Mouse (Mus musculus) testis, postnatal 10 days (tissue): ENCODE data around the gene C530008M17Rik.

ENCODE experiments used
- DNase-seq: peaks from one replicate; pipeline ENCODE4 v3.0.0; 2021; ENCODE audit warnings: low spot score

The C530008M17Rik gene

DNA sequence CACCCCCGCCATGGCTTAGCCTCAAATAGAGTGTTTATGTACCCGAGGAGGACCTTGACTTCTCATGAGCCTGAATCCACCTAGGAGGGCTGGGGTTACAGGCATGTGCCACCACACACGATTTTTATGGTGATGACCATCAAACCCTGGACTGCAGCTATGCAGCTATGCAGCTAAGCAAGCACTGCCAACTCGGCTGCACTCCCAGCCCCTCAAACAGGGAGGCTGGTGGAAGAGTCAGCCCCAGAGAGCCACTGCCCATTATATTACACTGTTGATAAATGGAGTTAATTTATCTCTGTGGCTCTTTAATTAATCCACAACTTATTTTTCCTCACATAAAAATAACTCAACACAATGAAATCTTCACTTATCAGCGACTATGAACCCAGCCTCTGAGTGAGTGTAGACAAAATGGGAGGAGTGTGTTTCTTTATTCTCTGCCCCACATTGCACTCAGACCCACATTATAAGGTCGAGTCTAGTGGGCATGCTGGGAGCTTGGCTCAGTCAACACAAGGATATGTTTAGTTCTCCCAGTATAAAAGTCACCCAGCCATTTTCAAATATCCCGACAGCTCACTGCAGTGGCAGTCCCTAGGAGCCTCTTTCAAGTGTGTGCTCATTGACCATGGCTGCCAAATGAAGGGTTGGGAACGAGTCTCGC lies 117.3 kb downstream of the C530008M17Rik start:
- peak; percentile 28 for DNase-seq

DNA sequence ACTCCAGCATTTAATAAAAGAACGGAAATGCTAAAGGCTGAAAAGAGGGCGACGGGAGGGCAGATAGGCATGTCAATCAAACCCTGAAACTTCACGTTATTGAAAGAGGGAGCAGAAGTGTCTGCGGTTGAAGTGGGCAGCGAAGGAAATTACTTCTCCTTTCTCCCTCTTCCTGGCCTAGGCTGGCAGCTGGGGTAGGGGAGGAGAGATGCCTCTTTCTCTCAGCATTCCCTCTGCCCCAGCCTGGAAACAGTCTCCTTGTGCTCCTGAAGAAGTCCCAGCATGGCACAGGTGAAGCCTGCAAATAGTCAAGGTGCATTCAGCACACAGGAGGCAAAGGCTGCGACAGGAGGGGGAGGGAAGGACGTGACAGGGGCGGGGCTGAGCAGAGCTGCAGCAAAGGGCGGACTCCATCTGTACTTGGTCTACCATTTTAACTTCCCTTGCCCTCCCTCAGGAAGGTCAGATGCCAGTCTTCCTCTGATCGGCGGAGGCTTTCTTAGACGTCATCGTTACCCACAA lies 122.8 kb downstream of the C530008M17Rik start:
- no peak for DNase-seq

DNA sequence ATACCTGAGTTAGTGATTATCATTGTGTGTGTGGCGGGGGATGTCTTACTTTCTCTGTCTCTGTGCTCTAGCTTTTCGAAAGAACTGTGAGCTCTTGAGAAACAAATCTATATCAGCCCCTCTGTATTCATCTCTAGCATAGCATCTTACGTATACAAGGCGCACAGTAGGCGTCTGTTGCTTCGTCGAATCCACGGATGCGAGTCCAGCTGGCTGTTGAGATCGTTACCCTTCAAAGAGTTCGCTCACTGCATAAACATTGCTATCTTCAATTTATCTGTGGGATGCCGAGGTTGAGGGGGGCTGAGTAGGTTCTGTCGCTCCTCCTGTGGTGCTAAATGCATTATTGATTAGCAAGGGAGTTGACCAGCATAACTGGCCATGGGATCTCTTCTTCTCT lies 125.6 kb downstream of the C530008M17Rik start:
- DNase-seq: no peak

DNA sequence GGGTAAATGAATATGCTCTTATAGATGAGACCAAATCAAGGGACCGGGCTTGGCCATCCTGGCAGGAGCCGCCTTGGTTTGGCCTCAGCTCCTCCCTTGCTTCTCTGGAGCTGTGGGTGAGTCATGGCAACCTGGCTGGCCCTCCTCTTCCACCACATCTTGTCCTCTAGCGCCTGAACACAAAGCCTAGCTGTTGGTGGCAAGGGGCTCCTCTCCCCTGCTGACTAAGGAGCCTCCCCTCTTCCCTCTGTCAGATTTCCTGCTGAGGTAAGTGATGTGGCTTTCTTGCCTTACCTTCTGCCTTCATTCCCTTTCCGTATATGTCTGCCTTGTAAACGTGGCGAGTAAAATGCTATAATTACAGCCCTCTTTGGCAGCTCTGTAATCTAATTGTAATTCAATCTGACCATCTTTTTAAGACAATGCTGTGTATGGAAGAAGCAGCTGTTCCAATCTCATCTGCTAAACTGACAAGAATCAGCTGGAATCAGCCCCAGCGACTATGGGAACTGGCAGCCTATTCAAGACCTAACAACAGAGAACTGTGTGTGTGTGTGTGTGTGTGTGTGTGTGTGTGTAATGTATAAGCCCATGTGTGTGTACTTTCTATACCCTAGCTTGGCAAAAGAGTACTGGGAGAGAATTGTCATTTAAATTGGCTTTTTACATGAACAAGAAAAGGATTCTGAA lies 126.2 kb downstream of the C530008M17Rik start:
- peak; percentile 29 for DNase-seq

GRCm38 (mm10) chr5:76783104-76783441 lies 126.8 kb downstream of the C530008M17Rik start:
- no peak for DNase-seq

DNA sequence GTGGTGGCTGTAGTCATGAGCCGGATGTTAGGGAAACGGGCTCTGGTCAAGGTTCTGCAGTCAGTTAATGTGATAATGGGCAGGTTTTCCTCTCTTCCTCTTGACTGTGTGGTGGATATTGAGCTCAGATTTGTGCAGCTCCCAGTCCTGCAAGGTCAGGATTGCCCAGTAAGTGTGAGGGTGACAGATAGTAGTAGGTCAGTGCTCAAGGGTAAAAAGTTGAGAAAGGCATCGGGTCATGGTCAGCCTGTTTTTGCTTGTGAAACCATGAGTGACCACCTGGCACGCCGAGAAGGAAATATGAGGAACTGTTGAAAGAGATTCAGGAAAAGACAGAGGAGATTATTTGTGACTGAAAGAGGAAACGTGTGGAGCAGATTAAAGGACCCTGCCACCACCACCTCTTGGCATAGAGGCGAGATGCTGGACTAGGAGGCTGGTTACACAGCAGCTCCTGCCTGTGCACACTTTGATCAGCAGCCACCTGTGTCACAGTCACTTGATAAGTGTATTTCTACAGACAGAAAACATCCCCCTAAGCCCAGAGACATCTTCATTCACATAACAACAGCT lies 127.9 kb downstream of the C530008M17Rik start:
- DNase-seq: no peak

DNA sequence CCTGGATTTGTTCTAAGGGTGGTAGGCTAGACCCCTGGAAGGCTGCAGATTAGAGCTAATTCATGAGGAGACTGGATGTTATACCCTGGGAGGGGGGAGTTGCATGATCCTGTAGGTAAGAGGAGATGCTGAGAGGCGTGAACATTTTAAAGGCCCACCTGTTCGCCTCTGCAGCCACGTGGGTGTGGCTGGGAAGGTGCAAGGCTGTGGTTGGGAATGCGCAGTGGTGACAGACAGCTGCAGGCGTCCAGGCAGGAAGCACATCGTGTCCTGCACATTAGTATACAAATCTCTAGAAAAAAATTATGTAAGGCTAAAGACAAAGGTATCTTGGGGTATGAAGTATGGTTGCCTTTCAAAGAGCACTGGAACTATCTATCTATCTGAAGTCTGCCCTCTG lies 128.7 kb downstream of the C530008M17Rik start:
- no peak for DNase-seq

GRCm38 (mm10) chr5:76789881-76790280 lies 133.6 kb downstream of the C530008M17Rik start:
- DNase-seq: no peak

DNA sequence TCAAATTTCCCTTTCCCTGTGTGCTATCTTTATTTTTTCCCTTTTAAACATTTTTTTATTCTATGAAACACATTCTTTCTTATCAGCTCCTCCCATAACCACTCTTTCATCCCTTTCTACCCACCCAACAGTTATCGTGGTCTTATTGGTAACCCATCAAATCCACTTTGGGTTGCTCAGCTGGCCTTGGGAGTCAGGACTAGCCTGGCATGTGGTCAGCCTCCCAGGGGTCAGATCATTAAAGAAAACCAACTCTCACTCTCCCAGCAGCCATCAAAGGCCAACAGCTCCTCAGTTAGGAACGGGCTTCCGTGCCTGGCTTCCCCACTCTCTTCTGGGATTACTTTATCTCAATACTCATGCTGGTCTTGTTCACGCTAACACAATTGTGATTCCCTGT lies 135.0 kb downstream of the C530008M17Rik start:
- no peak for DNase-seq

DNA sequence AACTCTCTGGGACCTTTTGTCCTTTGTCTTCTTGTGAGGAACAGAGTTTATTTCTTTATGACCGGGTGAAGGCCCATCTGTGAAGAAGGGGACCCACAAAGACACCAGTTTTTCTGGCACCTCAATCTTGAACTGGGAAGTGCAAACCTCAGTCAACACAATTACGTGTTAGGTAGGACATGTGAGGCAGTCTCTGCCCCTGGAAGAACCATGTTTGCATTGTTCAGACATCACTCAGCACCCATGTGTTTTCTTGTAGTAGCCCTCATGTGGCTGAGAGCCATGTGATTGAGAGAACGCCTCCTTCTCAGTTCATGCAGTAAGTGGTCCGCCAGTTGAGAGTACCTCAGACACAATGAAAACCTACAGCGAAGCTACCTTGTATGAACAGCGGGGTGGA lies 136.4 kb downstream of the C530008M17Rik start:
- no peak for DNase-seq

DNA sequence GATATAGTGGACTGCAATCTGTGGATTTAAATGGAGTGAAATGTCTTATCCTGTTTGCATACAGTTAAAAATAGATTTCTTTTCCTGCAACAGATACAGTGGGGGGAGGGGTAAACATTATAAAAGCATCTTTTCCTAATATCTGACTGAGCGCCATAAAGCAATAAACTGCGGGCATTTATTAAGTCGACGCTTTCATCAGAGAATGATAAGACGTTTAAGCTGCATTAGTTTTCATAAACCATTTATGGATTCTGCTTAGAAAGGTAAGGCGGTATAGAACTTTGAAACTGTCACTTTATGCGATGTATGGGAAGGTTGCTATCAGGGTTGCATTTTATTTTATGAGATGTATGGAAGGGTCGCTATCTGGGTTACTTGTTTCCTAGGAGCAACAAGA lies 141.7 kb downstream of the C530008M17Rik start:
- DNase-seq: no peak

- DNase-seq: no peak
These were observed 143.2 kb downstream of the C530008M17Rik start for GRCm38 (mm10) chr5:76799471-76799870.

- DNase-seq: no peak
These were observed 152.7 kb downstream of the C530008M17Rik start for GRCm38 (mm10) chr5:76809031-76809430.

DNA sequence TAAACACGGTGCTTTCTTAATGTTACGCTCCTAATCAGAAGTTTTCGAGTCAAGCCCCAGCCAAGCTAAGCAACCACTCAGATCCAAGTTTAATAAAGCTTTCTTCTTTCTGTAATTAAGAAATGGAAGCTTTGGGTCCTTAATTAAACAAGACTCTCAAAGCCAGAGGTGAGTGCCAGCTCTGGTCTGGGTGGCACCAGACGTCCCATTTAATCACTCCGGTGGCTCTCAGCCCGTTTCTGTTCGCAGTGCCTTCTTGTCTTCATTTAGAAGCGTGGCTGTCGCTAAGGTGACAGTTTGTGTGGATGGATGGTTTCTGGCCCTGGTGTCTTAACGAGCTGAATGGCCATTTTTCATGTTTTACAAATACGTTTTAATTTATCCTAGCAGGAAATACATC lies 158.7 kb downstream of the C530008M17Rik start:
- DNase-seq: no peak

DNA sequence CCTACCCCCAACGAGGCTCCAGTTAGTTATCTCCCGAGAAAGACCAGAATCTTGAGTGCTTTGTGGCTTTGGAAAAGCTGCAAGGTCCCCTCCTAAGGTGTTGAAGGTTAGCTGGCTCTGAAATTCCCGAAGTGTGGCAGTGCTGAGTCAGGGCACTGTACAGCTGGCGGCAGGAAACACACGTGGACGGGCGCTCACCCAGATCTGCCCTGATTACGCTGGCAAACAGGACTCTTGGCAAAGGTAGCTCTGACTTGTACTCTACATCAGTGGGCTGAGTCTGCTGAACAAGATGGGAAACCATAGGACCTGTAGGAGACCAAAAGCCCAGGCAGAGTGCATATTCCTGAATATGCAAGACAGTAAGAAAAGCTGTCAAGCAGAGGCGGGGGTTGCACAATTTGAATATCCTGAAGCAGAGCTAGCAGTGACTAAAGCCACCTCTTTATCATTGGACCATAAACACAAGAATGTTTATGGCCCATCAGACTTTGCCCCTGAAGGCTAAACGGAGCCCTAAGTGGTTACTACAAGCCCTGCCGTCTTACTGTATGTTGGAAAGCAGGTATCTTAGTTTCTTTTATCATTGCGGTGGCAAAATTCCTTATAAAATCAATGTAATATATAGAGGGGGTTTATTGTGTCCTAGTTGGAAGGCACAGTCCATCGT lies 159.6 kb downstream of the C530008M17Rik start:
- no peak for DNase-seq

DNA sequence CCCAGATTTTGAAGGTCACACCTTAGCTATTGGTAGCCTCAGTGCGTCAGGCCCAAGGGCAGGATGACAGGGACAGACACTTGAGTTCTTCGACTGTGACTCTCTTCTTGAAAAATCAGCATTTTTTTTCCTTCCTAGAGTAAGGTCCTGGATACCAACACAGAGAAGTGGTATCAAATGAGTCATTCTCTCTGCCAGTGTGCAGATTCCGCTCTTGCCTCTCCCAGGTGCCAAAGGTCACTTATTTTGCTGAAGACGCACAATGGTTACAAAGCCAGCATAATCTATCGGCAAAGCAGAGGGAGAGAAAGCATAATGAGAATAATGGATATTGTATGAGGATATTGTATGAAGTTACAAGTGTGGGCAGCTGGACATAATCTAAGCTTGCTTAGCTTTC lies 160.4 kb downstream of the C530008M17Rik start:
- no peak for DNase-seq

DNA sequence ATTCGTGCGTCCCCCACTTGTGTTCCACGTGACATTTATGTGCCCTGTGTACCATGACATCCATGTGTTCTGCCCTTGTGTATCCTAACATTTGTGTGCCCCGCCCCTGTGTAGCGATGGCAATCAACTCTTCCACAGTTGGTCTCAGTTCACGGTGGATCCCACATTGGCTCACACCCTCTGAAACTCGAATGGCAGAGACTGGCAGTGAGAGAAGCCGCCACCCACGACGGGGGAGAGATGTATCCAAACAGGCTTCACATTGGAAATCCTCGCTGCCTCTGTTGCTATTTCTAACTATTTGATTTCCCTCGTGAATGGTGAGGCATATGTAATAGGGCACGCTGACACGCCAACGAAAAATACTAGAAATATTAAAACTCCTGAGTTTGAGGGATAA lies 161.4 kb downstream of the C530008M17Rik start:
- DNase-seq: no peak

GRCm38 (mm10) chr5:76818807-76819206 lies 162.5 kb downstream of the C530008M17Rik start:
- peak; percentile 56 for DNase-seq

GRCm38 (mm10) chr5:76822097-76822496 lies 165.8 kb downstream of the C530008M17Rik start:
- peak; percentile 57 for DNase-seq

- no peak for DNase-seq
These were observed 172.4 kb downstream of the C530008M17Rik start for GRCm38 (mm10) chr5:76828527-76829240.

DNA sequence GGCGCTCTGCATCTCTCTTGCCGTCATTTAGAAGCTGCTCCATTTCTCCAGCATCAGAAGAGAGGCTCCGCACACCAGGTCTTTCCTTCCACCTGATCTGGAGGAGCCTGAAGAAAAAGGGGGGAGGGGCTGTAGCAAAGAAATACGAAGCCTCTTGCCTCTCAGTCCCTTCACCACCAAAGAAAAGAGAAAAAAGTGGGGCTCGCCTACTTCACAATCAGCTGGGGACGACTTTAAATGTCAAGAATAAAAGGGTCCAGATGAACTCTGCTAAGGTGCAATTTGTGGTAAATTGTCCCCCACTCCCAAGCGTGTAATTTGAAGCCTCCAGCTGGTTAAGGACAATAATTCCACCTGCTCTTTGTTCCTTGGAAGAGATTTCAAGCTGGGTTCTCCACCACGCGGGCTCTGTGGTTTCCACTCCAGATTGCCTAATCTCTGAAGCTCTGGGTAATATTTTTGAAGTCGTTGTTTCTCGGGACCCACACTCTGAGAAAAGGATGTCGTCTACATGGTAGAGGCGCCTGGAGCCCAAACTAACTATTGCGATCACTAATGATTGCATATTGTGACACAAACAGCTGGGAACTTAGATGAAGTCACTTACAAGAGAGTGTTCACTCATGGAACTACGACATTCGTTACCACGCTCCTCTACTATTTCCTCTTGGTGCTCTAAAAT lies 176.4 kb downstream of the C530008M17Rik start:
- DNase-seq: no peak

DNA sequence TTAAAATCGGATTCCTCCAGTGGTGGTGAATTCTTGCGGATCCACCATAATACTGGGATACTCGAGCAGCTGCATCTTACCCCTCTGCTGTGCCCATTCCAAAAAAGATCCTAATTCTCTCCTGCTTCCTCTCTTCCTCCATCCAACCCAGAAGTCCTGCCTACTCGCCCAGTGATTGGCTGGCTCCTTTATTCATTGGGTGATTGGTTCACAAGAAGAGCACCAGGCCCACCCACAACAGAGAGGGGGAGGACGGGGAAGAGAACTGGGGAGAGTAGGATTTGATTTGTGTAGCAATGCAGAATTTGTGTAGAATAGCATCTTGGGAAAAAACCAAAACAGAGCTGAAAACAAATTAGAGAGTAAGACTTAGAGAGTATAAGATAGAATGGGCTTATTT lies 180.7 kb downstream of the C530008M17Rik start:
- DNase-seq: no peak
